ENCODE assay signal across 20 mouse cellular contexts in genomic region chr6:34364217-34365136, GRCm38 (mm10). TPM values are rescaled to one million over a fixed set of nuclear protein-coding genes. Genes with fewer than 3 reads are reported as not detected.
A peak's percentile ranks its signal among the peaks of the same experiment; 100 is the strongest.
DNase-seq lines count a peak whose midpoint lies in the region; ATAC-seq and TF ChIP-seq lines count a peak whose summit lies in the region.
"Had no signal": no experiment of that assay in that cellular context is flagged by ENCODE, and none has a peak within 500 bp of the region (broad histone marks: within the 10 kb centered on the region; RNA-seq: fewer than 3 reads in every experiment).

No protein-coding gene starts in this region.

- H3K9ac ChIP-seq in liver, embryonic 14.5 days (replicated peaks), result no peak overlapping the region
- H3K9ac ChIP-seq in liver, embryonic 12.5 days, result no peak overlapping the region
- H3K9ac ChIP-seq: forebrain, embryonic 15.5 days; hindbrain, embryonic 14.5 days; limb, embryonic 12.5 days; midbrain, embryonic 13.5 days had no signal

- no peaks in the 10 kb centered on the region for H3K9me3 ChIP-seq in liver, embryonic 14.5 days (ENCODE audit: control insufficient read depth, low read length)
- H3K9me3 ChIP-seq in liver, embryonic 12.5 days (replicated peaks), result no peaks in the 10 kb centered on the region
- H3K9me3 ChIP-seq in E14TG2a.4 (ENCODE audit: low read length), result no peaks in the 10 kb centered on the region
- H3K9me3 ChIP-seq: forebrain, embryonic 15.5 days; limb, embryonic 12.5 days; midbrain, embryonic 13.5 days had no signal

- TF ChIP-seq EP300 in liver, embryonic 14.5 days (IDR thresholded peaks at IDR 0.05; ENCODE audit: low read depth), result no peak

- ATAC-seq in liver, embryonic 14.5 days (ENCODE audit: insufficient read depth), result no peak
- no peak for ATAC-seq in liver, embryonic 12.5 days
- ATAC-seq: forebrain, embryonic 15.5 days; midbrain, embryonic 13.5 days had no signal

- 56% methylated on average over 12 of the region's 12 CpGs for WGBS in liver, embryonic 14.5 days (ENCODE audit: insufficient replicate concordance)
- 60% methylated on average over 12 of the region's 12 CpGs for WGBS in liver, embryonic 12.5 days (ENCODE audit: insufficient replicate concordance)

- H3K36me3 ChIP-seq in liver, embryonic 14.5 days (replicated peaks; ENCODE audit: control insufficient read depth, insufficient read depth, low read depth), result no peaks in the 10 kb centered on the region
- H3K36me3 ChIP-seq in liver, embryonic 12.5 days, result no peaks in the 10 kb centered on the region
- H3K36me3 ChIP-seq in E14TG2a.4 (ENCODE audit: insufficient read depth, low read length), result no peaks in the 10 kb centered on the region
- H3K36me3 ChIP-seq: forebrain, embryonic 15.5 days; limb, embryonic 12.5 days; midbrain, embryonic 13.5 days had no signal

- H3K4me2 ChIP-seq in liver, embryonic 14.5 days (ENCODE audit: low read depth), result no peak overlapping the region
- no peak overlapping the region for H3K4me2 ChIP-seq in liver, embryonic 12.5 days
- H3K4me2 ChIP-seq: forebrain, embryonic 15.5 days; hindbrain, embryonic 14.5 days; limb, embryonic 12.5 days; midbrain, embryonic 13.5 days had no signal

- H3K4me3 ChIP-seq in liver, embryonic 14.5 days (ENCODE audit: insufficient read depth in 1 of 2, low read depth in 2 of 2, low read length in 2 of 2), result no peak overlapping the region
- no peak overlapping the region for H3K4me3 ChIP-seq in liver, embryonic 12.5 days
- H3K4me3 ChIP-seq in E14TG2a.4 (replicated peaks; ENCODE audit: low read length), result no peak overlapping the region
- H3K4me3 ChIP-seq: forebrain, embryonic 15.5 days; limb, embryonic 12.5 days; midbrain, embryonic 13.5 days had no signal

- H3K4me1 ChIP-seq in liver, embryonic 14.5 days (replicated peaks; ENCODE audit: control insufficient read depth in 2 of 2, insufficient read depth in 2 of 2, low read length in 1 of 2), result no peaks in the 10 kb centered on the region
- no peaks in the 10 kb centered on the region for H3K4me1 ChIP-seq in liver, embryonic 12.5 days
- H3K4me1 ChIP-seq in E14TG2a.4 (replicated peaks; ENCODE audit: low read depth, low read length), result peaks cover 7% of the 10 kb centered on the region
- H3K4me1 ChIP-seq: forebrain, embryonic 15.5 days; limb, embryonic 12.5 days had no signal

- peak; percentile 20; the same call in 1 of the 2 replicates for TF ChIP-seq CTCF in liver, embryonic 14.5 days (IDR thresholded peaks at IDR 0.05; ENCODE audit: low read depth)
- peak; percentile 14; the same call in 1 of the 2 replicates for TF ChIP-seq CTCF in E14TG2a.4 (conservative IDR thresholded peaks at IDR 0.05; ENCODE audit: low read length)

- DNase-seq in liver, embryonic 14.5 days (ENCODE audit: low read depth in 3 of 3, low spot score in 3 of 3), result no peak
- DNase-seq in naive thymus-derived CD4-positive, alpha-beta T cell, adult 2 months (ENCODE audit: low read depth), result peak; percentile 56
- peak; percentile 28 to 60 for DNase-seq in thymus, postnatal 36 days
- DNase-seq in cerebellum, adult 8-10 months, result no peak
- DNase-seq in layer of hippocampus, postnatal 10 days (ENCODE audit: low spot score in 2 of 2), result no peak
- DNase-seq: adrenal gland, adult 8-10 months; cerebellum, postnatal 25 days; heart, adult 18-20 months; heart, postnatal 10 days; kidney, adult 2 months; lung, adult 18-20 months; right cerebral cortex, postnatal 4 days had no signal

- H3K27ac ChIP-seq in liver, embryonic 14.5 days, result no peak overlapping the region
- no peak overlapping the region for H3K27ac ChIP-seq in liver, embryonic 12.5 days
- H3K27ac ChIP-seq: forebrain, embryonic 15.5 days; hindbrain, embryonic 14.5 days; limb, embryonic 12.5 days; midbrain, embryonic 13.5 days had no signal

- H3K27me3 ChIP-seq in liver, embryonic 14.5 days (ENCODE audit: control insufficient read depth, insufficient read depth, low read length), result no peaks in the 10 kb centered on the region
- no peaks in the 10 kb centered on the region for H3K27me3 ChIP-seq in liver, embryonic 12.5 days (replicated peaks)
- no peaks in the 10 kb centered on the region for H3K27me3 ChIP-seq in E14TG2a.4 (ENCODE audit: insufficient read depth, low read length)
- H3K27me3 ChIP-seq: forebrain, embryonic 15.5 days; limb, embryonic 12.5 days; midbrain, embryonic 13.5 days had no signal

RNA-seq across cellular contexts. Expression of gene Akr1b8, which starts 10.6 kb away (rescaled TPM):
- polyA plus RNA-seq in liver, embryonic 14.5 days (2012; rRNA removed), result 3.6 and 4.7 TPM in 2 replicates
- polyA plus RNA-seq in liver, embryonic 14.5 days (2014; fragmentation: Nextera tagmentation; extraction: Ambion mirVana), result 4.2 and 5.7 TPM in 2 replicates
- polyA plus RNA-seq in liver, embryonic 12.5 days (2016; fragmentation: Nextera tagmentation; extraction: Ambion mirVana), result 6.8 and 8.3 TPM in 2 replicates
- total RNA-seq in layer of hippocampus, postnatal 10 days (2021), result 1 to 10 TPM in 1 of 2 experiments, under 1 TPM in 1; 0.67 to 1.1 TPM

RNA-seq across cellular contexts. Expression of gene Akr1b10, which starts 19.5 kb away (rescaled TPM):
- polyA plus RNA-seq in liver, embryonic 14.5 days (2012; rRNA removed), result 4.6 and 5.1 TPM in 2 replicates
- 5.0 and 5.5 TPM in 2 replicates for polyA plus RNA-seq in liver, embryonic 14.5 days (2014; fragmentation: Nextera tagmentation; extraction: Ambion mirVana)
- polyA plus RNA-seq in liver, embryonic 12.5 days (2016; fragmentation: Nextera tagmentation; extraction: Ambion mirVana), result 8.9 and 9.3 TPM in 2 replicates
- 10 to 100 TPM; 18.2 to 20.0 TPM for total RNA-seq in layer of hippocampus, postnatal 10 days (2021)

RNA-seq across cellular contexts. Expression of gene Akr1b3, which starts 47.2 kb away (rescaled TPM):
- 27.3 and 32.2 TPM in 2 replicates for polyA plus RNA-seq in liver, embryonic 14.5 days (2012; rRNA removed)
- polyA plus RNA-seq in liver, embryonic 14.5 days (2014; fragmentation: Nextera tagmentation; extraction: Ambion mirVana), result 48.4 and 50.4 TPM in 2 replicates
- polyA plus RNA-seq in liver, embryonic 12.5 days (2016; fragmentation: Nextera tagmentation; extraction: Ambion mirVana), result 74.0 and 85.0 TPM in 2 replicates
- 10 to 100 TPM; 47.0 to 47.1 TPM for total RNA-seq in layer of hippocampus, postnatal 10 days (2021)

RNA-seq across cellular contexts. Expression of gene Akr1b7, which starts 47.7 kb away (rescaled TPM):
- polyA plus RNA-seq in liver, embryonic 14.5 days (2012; rRNA removed), result 1.7 and 2.4 TPM in 2 replicates
- polyA plus RNA-seq in liver, embryonic 14.5 days (2014; fragmentation: Nextera tagmentation; extraction: Ambion mirVana), result 5.1 and 5.4 TPM in 2 replicates
- 1.4 and 2.0 TPM in 2 replicates for polyA plus RNA-seq in liver, embryonic 12.5 days (2016; fragmentation: Nextera tagmentation; extraction: Ambion mirVana)
- total RNA-seq in layer of hippocampus, postnatal 10 days (2021), result not detected
- total RNA-seq: gastrocnemius, adult 18-20 months; heart, adult 18-20 months; heart, postnatal 10 days had no signal
- polyA plus RNA-seq: forebrain, embryonic 15.5 days; hindbrain, embryonic 14.5 days; limb, embryonic 12.5 days; midbrain, embryonic 13.5 days; neural tube, embryonic 11.5 days had no signal

Comparison
In these comparisons a context has a peak if more than half of its experiments do, and no peak if none do; other contexts are left out.
1. DNase-seq: peak in naive thymus-derived CD4-positive, alpha-beta T cell, adult 2 months (single experiment) and thymus, postnatal 36 days (2 of 2); none in liver, embryonic 14.5 days (0 of 3), cerebellum, adult 8-10 months (single experiment) and layer of hippocampus, postnatal 10 days (0 of 2).